Mouse (Mus musculus) liver, embryonic 13.5 days (tissue): ENCODE measurements around the gene Nrxn1. TPM values are rescaled to one million over a fixed set of nuclear protein-coding genes. Genes with fewer than 3 reads are reported as not detected.

Experiments
- ATAC-seq: fragments of 200-750 bp; cut with Nextera tagmentation; 2 replicates; pipeline ENCODE4 v1.8.0; 2017; ENCODE audit warnings: low read depth, mild to moderate bottlenecking, moderate number of reproducible peaks, moderate library complexity
- DNase-seq: peaks from one replicate; pipeline ENCODE4 v3.0.0; 2022
- H3K27ac ChIP-seq: fragments of 300-500 bp; sonication (generic); 2 replicates; pipeline ENCODE4 v1.5.1; 2015; ENCODE audit warnings: moderate library complexity, mild to moderate bottlenecking, inconsistent platforms
- H3K27me3 ChIP-seq: fragments of 300-500 bp; sonication (generic); 2 replicates; pipeline ENCODE4 v1.6.1; 2015; ENCODE audit warnings: mild to moderate bottlenecking, inconsistent platforms
- H3K36me3 ChIP-seq: fragments of 300-500 bp; sonication (generic); 2 replicates; pipeline ENCODE4 v1.6.1; 2015; ENCODE audit warnings: mild to moderate bottlenecking, inconsistent platforms
- H3K4me1 ChIP-seq: fragments of 300-500 bp; sonication (generic); replicated peaks from 2 replicates; pipeline ENCODE4 v1.6.1; 2015; ENCODE audit warnings: inconsistent platforms
- H3K4me2 ChIP-seq: fragments of 300-500 bp; sonication (generic); 2 replicates; pipeline ENCODE4 v1.6.1; 2015; ENCODE audit warnings: inconsistent platforms, mild to moderate bottlenecking, moderate library complexity
- H3K4me3 ChIP-seq: fragments of 300-500 bp; sonication (generic); replicated peaks from 2 replicates; pipeline ENCODE4 v1.5.1; 2015; ENCODE audit warnings: mild to moderate bottlenecking, inconsistent platforms
- H3K9ac ChIP-seq: fragments of 300-500 bp; sonication (generic); 2 replicates; pipeline ENCODE4 v1.6.1; 2015; ENCODE audit warnings: mild to moderate bottlenecking, inconsistent platforms
- H3K9me3 ChIP-seq: fragments of 300-500 bp; sonication (generic); replicated peaks from 2 replicates; pipeline ENCODE4 v1.6.1; 2016; ENCODE audit warnings: inconsistent platforms
- WGBS: fragments of 180-500 bp; shearing (Covaris S2); methylation state at CpG from one replicate; pipeline ENCODE4 v1.1.7; 2015; ENCODE audit not compliant: insufficient replicate concordance; 5-methylcytosine and 5-hydroxymethylcytosine counted together
- polyA plus RNA-seq: library from polyadenylated mRNA; unstranded; fragments of >200 nt; fragmentation: Nextera tagmentation; extraction: Ambion mirVana; gene quantifications from 2 replicates; pipeline ENCODE4 v1.2.1, GENCODE M21; 2015

The Nrxn1 gene
- polyA plus RNA-seq, 1 experiment from 2014 or later = 0.51 TPM

DNA sequence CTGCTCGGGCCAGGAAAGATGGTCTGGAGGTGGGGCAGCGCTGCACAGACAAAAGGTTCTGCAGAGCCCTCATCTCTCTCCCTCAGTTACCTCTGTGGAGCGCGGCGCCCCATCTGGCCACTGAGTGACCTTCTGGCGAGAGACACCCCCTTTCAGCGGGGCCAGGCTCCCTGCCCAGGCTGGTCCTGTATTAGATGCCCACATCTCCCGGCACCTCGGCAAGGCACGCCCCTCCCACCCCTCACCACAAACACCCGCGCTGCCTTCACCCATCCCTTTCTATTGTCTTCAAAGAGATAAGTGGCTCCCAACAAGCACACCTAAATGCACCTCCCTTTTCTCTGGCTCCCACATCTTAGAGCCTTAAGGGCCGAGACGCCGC is 638.5 kb downstream of the Nrxn1 start:
- Histone ChIP-seq H3K4me2 (no peak overlapping the region), H3K9me3 (no peaks in the 10 kb centered on the region), H3K27me3 (peaks cover 41% of the 10 kb centered on the region), H3K36me3 (no peaks in the 10 kb centered on the region), H3K4me1 (0 out of 2 replicates have a peak, but pooled peaks cover 3% of the 10 kb centered on the region), H3K4me3 (no peak overlapping the region; the same call in 1 of the 2 replicates), H3K9ac (no peak overlapping the region), H3K27ac (no peak overlapping the region)
- DNase-seq (no peak), ATAC-seq (no peak)
- 4% methylated on average over 15 of the region's 15 CpGs for WGBS

DNA sequence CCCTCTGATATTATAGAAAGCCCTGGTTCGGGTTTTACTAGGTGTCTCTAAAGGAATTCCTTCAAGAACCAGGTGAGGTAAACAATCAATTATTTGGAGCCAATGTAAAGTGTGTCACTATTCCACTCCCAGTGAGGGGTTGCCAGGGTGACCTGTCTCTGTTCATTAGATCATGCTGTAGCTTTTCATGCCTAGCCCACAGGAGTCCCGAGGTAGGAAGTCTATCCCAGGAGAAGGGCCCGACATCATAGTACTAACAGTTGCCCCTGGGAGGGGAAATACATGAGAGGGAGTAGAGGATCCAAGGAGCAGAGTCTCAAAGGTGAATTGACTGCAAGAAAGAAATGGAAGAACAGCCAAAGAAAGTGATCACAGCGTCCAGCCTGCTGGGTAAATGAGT is 639.6 kb downstream of the Nrxn1 start:
- Histone ChIP-seq H3K9me3 (no peaks in the 10 kb centered on the region), H3K4me2 (no peak overlapping the region), H3K4me3 (no peak overlapping the region), H3K4me1 (0 out of 2 replicates have a peak, but pooled peaks cover 3% of the 10 kb centered on the region), H3K27me3 (peaks cover 41% of the 10 kb centered on the region), H3K36me3 (no peaks in the 10 kb centered on the region), H3K27ac (no peak overlapping the region), H3K9ac (no peak overlapping the region)
- WGBS = 31% methylated on average over 4 of the region's 4 CpGs
- DNase-seq (no peak), ATAC-seq (no peak)

DNA sequence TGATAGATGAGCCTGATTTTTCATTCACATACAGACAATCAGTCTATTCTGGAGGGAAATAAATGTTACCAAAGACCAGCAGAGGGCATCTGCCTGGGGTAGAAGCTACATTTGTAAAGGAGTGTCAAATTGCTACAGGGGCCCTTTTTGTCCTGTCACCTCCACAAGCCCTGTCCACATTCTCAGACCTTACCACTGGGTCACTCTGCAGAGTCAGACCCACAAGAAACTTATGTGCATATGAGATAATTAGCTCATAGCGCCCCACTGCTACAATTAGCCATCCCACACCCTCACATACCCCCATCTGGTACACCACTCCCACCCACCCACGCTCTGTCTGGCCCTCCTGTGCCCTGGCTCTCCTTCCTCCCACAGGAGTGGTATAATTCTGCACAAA is 640.1 kb downstream of the Nrxn1 start:
- 55% methylated on average over 2 of the region's 2 CpGs for WGBS
- no peak for DNase-seq

DNA sequence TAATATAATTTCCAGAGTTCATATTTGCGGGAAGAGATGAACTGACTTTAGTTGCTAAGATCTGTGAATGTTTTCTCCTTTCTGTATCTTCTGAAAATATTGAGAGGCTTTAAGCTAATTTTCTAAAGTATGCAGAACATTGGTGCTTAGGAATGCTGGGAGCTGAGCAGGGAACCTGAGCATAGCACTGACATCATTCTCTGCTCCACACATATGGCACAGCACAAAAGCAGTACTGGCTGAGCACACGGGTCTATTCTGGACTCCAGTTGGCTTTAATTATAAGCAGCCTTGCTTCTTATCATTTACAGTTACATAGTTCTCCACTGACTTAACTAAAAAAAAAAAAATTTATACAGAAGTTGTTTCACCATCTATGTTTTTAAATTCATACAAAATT is 641.5 kb downstream of the Nrxn1 start:
- no peak for ATAC-seq
- no peak overlapping the region for H3K4me3 ChIP-seq
- no peak for DNase-seq
- H3K27me3 ChIP-seq = peaks cover 36% of the 10 kb centered on the region
- H3K36me3 ChIP-seq = no peaks in the 10 kb centered on the region
- WGBS = 51% methylated on average over 2 of the region's 2 CpGs
- no peak overlapping the region for H3K9ac ChIP-seq
- no peak overlapping the region for H3K27ac ChIP-seq
- H3K4me1 ChIP-seq = 0 out of 2 replicates have a peak, but pooled peaks cover 3% of the 10 kb centered on the region
- no peak overlapping the region for H3K4me2 ChIP-seq
- no peaks in the 10 kb centered on the region for H3K9me3 ChIP-seq

More for the DNA sequence above, 640.1 kb downstream of the Nrxn1 start:
- 0 out of 2 replicates have a peak, but pooled peaks cover 3% of the 10 kb centered on the region for H3K4me1 ChIP-seq
- H3K9ac ChIP-seq = no peak overlapping the region
- H3K4me3 ChIP-seq = no peak overlapping the region
- H3K9me3 ChIP-seq = no peaks in the 10 kb centered on the region
- ATAC-seq = no peak
- no peak overlapping the region for H3K27ac ChIP-seq
- no peaks in the 10 kb centered on the region for H3K36me3 ChIP-seq
- H3K27me3 ChIP-seq = peaks cover 41% of the 10 kb centered on the region
- no peak overlapping the region for H3K4me2 ChIP-seq

DNA sequence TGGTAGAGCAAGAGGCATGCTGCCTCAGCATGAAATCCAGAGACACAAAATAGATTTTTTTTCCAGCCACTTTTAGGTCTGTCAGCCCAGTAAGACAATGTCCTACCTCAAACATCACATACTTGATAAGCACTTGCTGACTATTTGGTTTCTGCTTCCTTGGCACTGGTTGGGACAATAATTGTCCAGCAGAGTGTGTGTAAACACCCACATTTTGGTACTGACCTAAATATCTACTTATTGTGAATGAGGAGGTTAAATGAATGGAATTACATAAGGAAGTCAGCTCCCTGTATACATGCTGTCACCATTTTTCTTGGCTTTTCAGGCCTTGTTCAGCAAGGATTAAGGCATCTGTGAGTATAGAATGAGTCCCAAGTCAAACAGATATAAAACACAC is 649.8 kb downstream of the Nrxn1 start:
- H3K9ac ChIP-seq = no peak overlapping the region
- no peak overlapping the region for H3K4me3 ChIP-seq
- no peak overlapping the region for H3K27ac ChIP-seq
- H3K27me3 ChIP-seq = no peaks in the 10 kb centered on the region
- no peaks in the 10 kb centered on the region for H3K4me1 ChIP-seq
- ATAC-seq (no peak), DNase-seq (no peak)
- H3K4me2 ChIP-seq = no peak overlapping the region
- no peaks in the 10 kb centered on the region for H3K9me3 ChIP-seq
- H3K36me3 ChIP-seq = no peaks in the 10 kb centered on the region

DNA sequence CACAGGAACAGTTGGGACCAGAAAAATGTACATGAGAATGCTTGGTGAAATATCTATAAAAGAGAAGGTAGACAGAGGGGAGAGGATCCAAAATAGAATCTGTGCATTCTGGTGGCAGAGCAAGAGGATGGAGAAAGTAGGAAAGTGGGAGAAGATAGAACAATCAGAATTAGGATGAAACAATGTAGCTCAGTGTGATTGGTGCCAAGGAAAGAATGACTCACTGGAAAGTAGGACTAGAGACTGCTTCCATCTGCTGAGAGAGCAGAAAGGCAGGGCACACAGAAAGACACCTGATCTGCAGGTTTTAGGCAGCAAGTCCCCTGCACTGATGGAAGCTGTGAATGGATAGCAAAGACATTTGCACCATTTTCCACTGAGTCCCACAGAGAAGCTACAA is 657.0 kb downstream of the Nrxn1 start:
- H3K4me3 ChIP-seq = no peak overlapping the region
- H3K4me1 ChIP-seq = no peaks in the 10 kb centered on the region
- H3K27me3 ChIP-seq = no peaks in the 10 kb centered on the region
- no peaks in the 10 kb centered on the region for H3K36me3 ChIP-seq
- ATAC-seq (no peak), DNase-seq (no peak)
- no peak overlapping the region for H3K27ac ChIP-seq
- H3K9ac ChIP-seq = no peak overlapping the region
- no peak overlapping the region for H3K4me2 ChIP-seq
- H3K9me3 ChIP-seq = no peaks in the 10 kb centered on the region

DNA sequence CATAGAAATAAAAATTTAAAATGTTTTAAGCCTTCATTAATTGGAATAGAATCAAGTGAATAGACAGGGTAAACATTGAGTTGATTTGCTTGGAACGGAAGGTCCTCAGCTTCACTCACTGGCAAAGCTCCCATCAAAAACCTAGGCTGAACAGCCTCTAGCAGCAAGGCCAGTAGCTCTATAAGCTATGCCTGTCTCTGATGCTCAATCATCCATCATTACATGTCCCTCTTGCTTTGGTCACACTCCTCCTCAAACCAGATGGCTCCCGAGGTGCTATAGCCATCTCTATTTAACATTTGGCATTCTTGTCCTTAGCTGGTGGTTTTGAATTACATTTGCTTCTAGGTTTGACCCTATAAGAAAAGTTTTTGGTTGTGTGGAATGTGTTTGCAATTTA is 657.5 kb downstream of the Nrxn1 start:
- DNase-seq = no peak
- Histone ChIP-seq H3K4me2 (no peak overlapping the region), H3K9me3 (no peaks in the 10 kb centered on the region), H3K36me3 (no peaks in the 10 kb centered on the region), H3K27me3 (no peaks in the 10 kb centered on the region), H3K9ac (no peak overlapping the region), H3K4me1 (no peaks in the 10 kb centered on the region), H3K27ac (no peak overlapping the region), H3K4me3 (no peak overlapping the region)
- WGBS = 71% methylated on average over 2 of the region's 2 CpGs
- ATAC-seq = no peak

DNA sequence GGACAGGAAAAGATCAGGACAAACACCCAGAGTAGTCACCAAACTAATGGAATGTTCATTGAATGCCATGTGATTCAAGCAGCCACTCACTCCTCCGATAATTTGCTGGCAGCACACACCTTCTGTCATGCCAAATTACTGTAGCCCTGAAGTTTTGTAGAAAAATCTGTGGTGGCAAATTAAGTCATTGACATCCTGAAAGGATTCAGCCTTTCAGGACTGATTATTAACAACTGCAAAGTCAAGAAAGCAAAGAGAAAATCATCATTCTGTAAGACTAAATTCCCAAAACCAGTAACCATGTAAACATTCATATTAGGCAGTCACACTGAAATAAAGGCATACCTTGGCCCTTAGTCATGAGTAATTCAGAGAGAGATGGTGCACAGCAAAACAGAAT is 662.7 kb downstream of the Nrxn1 start:
- Histone ChIP-seq H3K36me3 (no peaks in the 10 kb centered on the region), H3K9me3 (no peaks in the 10 kb centered on the region), H3K4me3 (no peak overlapping the region), H3K4me1 (no peaks in the 10 kb centered on the region), H3K9ac (no peak overlapping the region), H3K4me2 (no peak overlapping the region), H3K27me3 (no peaks in the 10 kb centered on the region), H3K27ac (no peak overlapping the region)
- ATAC-seq (no peak), DNase-seq (no peak)
- WGBS = 63% methylated on average over 1 of the region's 1 CpGs

DNA sequence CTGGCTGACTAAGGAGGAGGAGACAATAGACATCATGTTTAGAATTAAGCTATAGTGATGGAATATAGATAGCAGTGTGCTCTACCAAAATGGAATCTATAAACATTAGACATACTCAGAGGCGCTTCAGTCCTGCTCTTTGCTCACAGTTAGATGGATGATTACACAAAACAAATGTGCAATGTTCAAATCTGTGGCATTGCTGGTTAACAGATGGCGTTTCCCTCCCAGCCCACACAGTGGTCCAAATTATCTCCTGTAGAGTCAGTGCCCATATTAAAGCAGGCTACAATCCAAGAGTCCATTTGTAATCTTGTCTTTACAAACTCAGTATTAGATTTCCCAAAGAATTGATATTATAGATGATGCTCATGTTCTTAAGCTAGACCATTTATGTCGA is 666.9 kb downstream of the Nrxn1 start:
- DNase-seq = no peak
- no peak overlapping the region for H3K27ac ChIP-seq
- H3K9ac ChIP-seq = no peak overlapping the region
- H3K4me2 ChIP-seq = no peak overlapping the region
- ATAC-seq = no peak
- H3K4me1 ChIP-seq = no peaks in the 10 kb centered on the region
- no peaks in the 10 kb centered on the region for H3K9me3 ChIP-seq
- no peaks in the 10 kb centered on the region for H3K36me3 ChIP-seq
- H3K27me3 ChIP-seq = no peaks in the 10 kb centered on the region
- no peak overlapping the region for H3K4me3 ChIP-seq
- 66% methylated on average over 3 of the region's 3 CpGs for WGBS

DNA sequence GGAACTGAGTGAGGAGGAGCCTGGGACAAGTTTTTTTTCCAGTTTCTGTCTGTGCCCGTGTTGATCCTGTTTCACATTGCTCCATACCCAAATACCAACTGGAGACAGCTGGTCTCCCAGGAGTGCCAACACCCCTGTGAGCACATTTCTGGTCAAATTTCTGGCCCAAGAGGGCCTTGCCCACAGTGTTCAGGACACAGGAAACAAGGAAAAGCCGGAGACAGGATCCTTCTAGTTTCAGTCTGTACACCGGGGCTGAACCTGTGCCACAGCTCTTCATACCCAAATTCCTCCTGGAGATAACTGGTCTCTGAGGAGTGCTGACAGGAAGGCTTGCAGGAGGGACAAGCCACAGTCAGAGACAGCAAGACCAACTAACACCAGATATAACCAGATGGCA is 670.3 kb downstream of the Nrxn1 start:
- no peak overlapping the region for H3K27ac ChIP-seq
- H3K36me3 ChIP-seq = no peaks in the 10 kb centered on the region
- WGBS = 69% methylated on average over 3 of the region's 3 CpGs
- no peak overlapping the region for H3K9ac ChIP-seq
- no peaks in the 10 kb centered on the region for H3K27me3 ChIP-seq
- no peaks in the 10 kb centered on the region for H3K4me1 ChIP-seq
- no peaks in the 10 kb centered on the region for H3K9me3 ChIP-seq
- no peak overlapping the region for H3K4me2 ChIP-seq
- DNase-seq (no peak), ATAC-seq (no peak)
- no peak overlapping the region for H3K4me3 ChIP-seq

DNA sequence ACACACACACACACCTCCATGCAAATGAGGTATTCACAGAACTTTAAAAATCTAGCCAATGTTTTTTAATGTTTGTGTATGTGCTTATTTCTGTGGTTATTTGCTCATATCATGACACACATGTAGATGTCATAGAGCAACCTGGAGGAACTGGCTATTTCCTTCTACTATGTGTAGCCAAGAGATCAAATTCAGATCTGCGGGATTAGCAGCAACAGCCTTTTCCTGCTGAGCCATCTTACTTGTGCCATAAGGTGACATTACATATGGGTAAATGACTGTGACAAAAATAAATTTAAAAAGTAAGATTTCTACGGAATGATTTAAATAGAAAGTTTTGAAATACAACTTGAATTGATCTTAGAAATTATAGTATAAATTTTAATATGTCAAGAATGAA is 672.1 kb downstream of the Nrxn1 start:
- 64% methylated on average over 2 of the region's 2 CpGs for WGBS
- Histone ChIP-seq H3K27me3 (no peaks in the 10 kb centered on the region), H3K36me3 (no peaks in the 10 kb centered on the region), H3K9ac (no peak overlapping the region), H3K4me1 (no peaks in the 10 kb centered on the region), H3K4me2 (no peak overlapping the region), H3K4me3 (no peak overlapping the region), H3K27ac (no peak overlapping the region), H3K9me3 (no peaks in the 10 kb centered on the region)
- ATAC-seq (no peak), DNase-seq (no peak)

DNA sequence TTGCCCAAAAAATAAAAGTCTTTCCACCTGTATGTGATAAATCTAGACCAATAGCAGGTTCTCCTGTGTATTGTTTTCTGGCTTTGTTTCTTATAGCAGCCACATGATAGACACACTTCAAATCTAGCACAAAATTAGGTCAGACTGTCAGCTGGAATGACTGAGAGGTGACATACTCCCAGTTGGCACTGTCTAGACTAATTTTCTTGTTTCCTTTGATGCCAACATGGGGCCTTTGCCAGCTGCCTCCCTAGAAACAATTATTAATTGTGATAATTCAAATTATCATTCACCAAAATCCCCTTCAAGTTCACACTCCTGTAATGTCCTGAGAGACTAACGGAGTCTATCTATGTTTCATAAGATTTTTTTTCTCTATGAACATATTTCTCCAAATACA is 673.3 kb downstream of the Nrxn1 start:
- Histone ChIP-seq H3K27me3 (no peaks in the 10 kb centered on the region), H3K4me2 (no peak overlapping the region), H3K4me3 (no peak overlapping the region), H3K9ac (no peak overlapping the region), H3K9me3 (no peaks in the 10 kb centered on the region), H3K4me1 (no peaks in the 10 kb centered on the region), H3K36me3 (no peaks in the 10 kb centered on the region), H3K27ac (no peak overlapping the region)
- ATAC-seq (no peak), DNase-seq (no peak)
- WGBS = 54% methylated on average over 1 of the region's 1 CpGs

DNA sequence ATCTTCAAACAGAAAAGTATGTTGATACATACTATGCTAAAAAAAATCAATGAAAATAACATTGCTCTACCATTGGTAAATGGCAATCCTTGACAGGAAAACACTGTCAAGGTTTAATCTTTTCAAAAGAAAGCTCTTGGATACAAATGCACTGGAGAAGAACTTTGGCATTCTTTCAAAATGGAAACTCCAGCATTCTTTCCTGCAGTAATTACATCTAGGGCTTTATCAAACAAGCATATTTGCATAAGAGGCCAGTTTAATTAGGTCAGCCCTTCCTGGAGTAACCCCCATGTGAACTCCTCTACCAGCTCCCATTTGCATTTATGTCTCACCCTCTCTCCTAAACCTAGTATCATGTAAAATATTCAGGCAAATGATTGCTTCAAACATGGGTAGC is 696.5 kb downstream of the Nrxn1 start:
- DNase-seq = no peak
- H3K4me3 ChIP-seq = no peak overlapping the region

More for the DNA sequence above, 696.5 kb downstream of the Nrxn1 start:
- H3K9me3 ChIP-seq = no peaks in the 10 kb centered on the region
- H3K27ac ChIP-seq = no peak overlapping the region
- no peak overlapping the region for H3K9ac ChIP-seq
- no peaks in the 10 kb centered on the region for H3K27me3 ChIP-seq
- no peaks in the 10 kb centered on the region for H3K36me3 ChIP-seq
- H3K4me1 ChIP-seq = no peaks in the 10 kb centered on the region
- ATAC-seq = no peak
- no peak overlapping the region for H3K4me2 ChIP-seq
